Mouse (Mus musculus) Patski (cell line): ENCODE measurements at regions not wholly inside any gene's neighbourhood (a gene's known extent, or its start where the extent isn't known, plus 50 kb on each side); places are given as distances from the start of the nearest gene placed in this dataset.

Experiments
- ATAC-seq: fragments of 100-300 bp; one replicate; pipeline ENCODE4 v1.8.0; 2021
- CTCF ChIA-PET: fragments of 350-600 bp; sonication (Branson Sonifier 250); formaldehyde crosslinking; loops from one replicate; lab custom pipeline; 2022; ENCODE audit warnings: inconsistent platforms; lab: Charles Lee
- POLR2A ChIA-PET: fragments of 350-600 bp; sonication (Branson Sonifier 250); formaldehyde crosslinking; loops from one replicate; lab custom pipeline; 2022; ENCODE audit warnings: antibody characterized with exemption, inconsistent platforms; lab: Charles Lee
- DNase-seq: peaks from one replicate; pipeline ENCODE4 v3.0.0-alpha.2; 2011; ENCODE audit warnings: low read depth, low spot score
- H3K27me3 ChIP-seq: fragments of 371-371 bp; one replicate; pipeline ENCODE4 v1.5.1; 2021
- CTCF ChIP-seq: fragments of 100-300 bp; IDR thresholded peaks from one replicate; pipeline ENCODE4 v1.5.1; 2021
- in situ Hi-C: fragments of 300-500 bp; cut with MboI; formaldehyde crosslinking; loops from 3 replicates; pipeline ENCODE4 v1.11.1; 2018; ENCODE audit warnings: low pct_unique_long_range_greater_than_20kb, mixed read lengths

- H3K27me3 ChIP-seq = peaks cover 4% of the 10 kb centered on the region
- TF ChIP-seq CTCF = no peak
- ChIA-PET CTCF (no interaction called here), POLR2A (no interaction called here)
- in situ Hi-C loops = no loop called here
- ATAC-seq = no peak
- DNase-seq = no peak
Measured at GRCm38 (mm10) chr4:5206394-5207099, 413.4 kb upstream of the Impad1 start.

GRCm38 (mm10) chr4:5205328-5206208 is 412.4 kb upstream of the Impad1 start:
- no peak for DNase-seq
- in situ Hi-C loops = no loop called here
- peaks cover 4% of the 10 kb centered on the region for H3K27me3 ChIP-seq
- POLR2A ChIA-PET = no interaction called here
- no peak for TF ChIP-seq CTCF
- ATAC-seq = no peak
- CTCF ChIA-PET = no interaction called here

DNA sequence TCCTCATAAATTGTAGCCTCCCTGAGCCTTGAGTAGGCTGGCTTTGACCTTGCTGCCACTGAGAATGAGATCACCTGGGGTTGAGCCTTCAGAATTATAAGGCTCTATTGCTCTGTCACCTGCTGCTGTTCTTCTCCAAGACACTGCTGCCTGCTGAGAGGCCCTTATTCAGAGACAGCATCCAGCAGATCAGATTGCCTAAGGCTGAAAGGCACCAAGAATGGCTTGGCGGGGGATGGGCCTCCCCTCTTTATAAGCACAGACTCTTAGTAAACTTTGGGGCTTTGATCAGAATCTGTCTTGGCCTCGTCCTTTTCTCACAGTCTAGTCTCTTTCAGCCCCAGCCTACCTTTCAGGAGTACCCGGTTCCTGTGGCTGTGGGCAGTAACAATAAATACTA is 401.1 kb upstream of the Impad1 start:
- POLR2A ChIA-PET = no interaction called here
- no peak for TF ChIP-seq CTCF
- DNase-seq (no peak), ATAC-seq (no peak)
- H3K27me3 ChIP-seq = no peaks in the 10 kb centered on the region
- in situ Hi-C loops = no loop called here
- CTCF ChIA-PET = no interaction called here

DNA sequence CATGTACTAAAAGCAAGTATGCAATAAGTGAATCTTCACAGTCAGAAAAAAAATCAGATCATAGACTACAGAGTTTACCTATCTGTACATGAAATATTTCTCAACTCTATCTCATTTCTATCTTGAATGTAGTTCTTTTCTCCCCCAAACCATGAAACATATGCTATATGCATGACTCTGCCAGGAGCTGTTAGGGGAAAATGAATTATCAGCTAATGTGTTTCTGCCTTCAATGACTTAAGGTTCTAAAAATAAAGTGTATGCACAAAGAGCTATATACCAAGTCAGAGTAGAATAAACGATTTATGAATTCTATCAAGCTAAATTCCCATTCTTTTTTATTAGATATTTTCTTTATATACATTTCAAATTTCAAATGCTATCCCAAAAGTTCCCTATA is 388.4 kb upstream of the Impad1 start:
- in situ Hi-C loops = no loop called here
- DNase-seq = no peak
- no peak for ATAC-seq
- CTCF ChIA-PET = no interaction called here
- H3K27me3 ChIP-seq = no peaks in the 10 kb centered on the region
- no peak for TF ChIP-seq CTCF
- POLR2A ChIA-PET = no interaction called here

GRCm38 (mm10) chr4:5178991-5179693 is 386.0 kb upstream of the Impad1 start:
- in situ Hi-C loops = no loop called here
- no peak for TF ChIP-seq CTCF
- no peaks in the 10 kb centered on the region for H3K27me3 ChIP-seq
- ChIA-PET CTCF (no interaction called here), POLR2A (no interaction called here)
- no peak for DNase-seq
- ATAC-seq = no peak

- in situ Hi-C loops = no loop called here
- POLR2A ChIA-PET = no interaction called here
- no peaks in the 10 kb centered on the region for H3K27me3 ChIP-seq
- no peak for DNase-seq
- CTCF ChIA-PET = no interaction called here
- TF ChIP-seq CTCF = no peak
- ATAC-seq = no peak
Measured at GRCm38 (mm10) chr4:5165263-5165662, 372.1 kb upstream of the Impad1 start.

GRCm38 (mm10) chr4:5160931-5161330 is 367.8 kb upstream of the Impad1 start:
- no peaks in the 10 kb centered on the region for H3K27me3 ChIP-seq
- CTCF ChIA-PET = no interaction called here
- TF ChIP-seq CTCF = no peak
- in situ Hi-C loops = no loop called here
- ATAC-seq (peak; percentile 47), DNase-seq (peak; percentile 1)
- POLR2A ChIA-PET = no interaction called here

- H3K27me3 ChIP-seq = no peaks in the 10 kb centered on the region
- ChIA-PET CTCF (interaction anchor here (0.8 kb wide), 1 partner anchor 9 kb away, joined by 3 read pairs; no protein-coding TSS in a partner anchor), POLR2A (no interaction called here)
- no peak for TF ChIP-seq CTCF
- in situ Hi-C loops = no loop called here
- DNase-seq (peak; percentile 27), ATAC-seq (no peak)
Measured at GRCm38 (mm10) chr4:5130726-5131125, 337.6 kb upstream of the Impad1 start.

- H3K27me3 ChIP-seq = no peaks in the 10 kb centered on the region
- TF ChIP-seq CTCF = no peak
- DNase-seq (no peak), ATAC-seq (no peak)
- POLR2A ChIA-PET = no interaction called here
- CTCF ChIA-PET = no interaction called here
- in situ Hi-C loops = no loop called here
Measured at GRCm38 (mm10) chr4:5126059-5126458, 332.9 kb upstream of the Impad1 start.

DNA sequence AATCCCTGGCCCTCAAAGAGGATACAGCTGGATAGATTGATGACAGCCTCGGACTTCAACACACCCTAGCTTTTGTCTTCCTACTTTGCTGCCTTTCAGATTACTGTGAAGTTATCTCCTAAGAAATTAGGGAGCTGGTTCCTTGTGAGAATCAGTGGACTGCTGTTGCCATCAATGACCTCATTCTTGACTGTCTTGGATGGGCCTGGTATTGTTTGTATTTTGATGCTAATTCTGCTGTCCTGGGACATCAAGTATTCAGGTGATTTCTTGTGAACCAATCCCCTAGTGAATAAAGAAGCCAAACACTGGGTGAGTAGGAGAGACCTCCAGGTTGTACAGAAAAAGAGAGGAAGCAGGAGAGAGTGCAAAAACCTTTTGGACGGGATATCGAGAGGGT is 305.3 kb upstream of the Impad1 start:
- ChIA-PET POLR2A (no interaction called here), CTCF (no interaction called here)
- DNase-seq (no peak), ATAC-seq (no peak)
- TF ChIP-seq CTCF = no peak
- in situ Hi-C loops = no loop called here
- H3K27me3 ChIP-seq = no peaks in the 10 kb centered on the region

- in situ Hi-C loops = no loop called here
- no peak for DNase-seq
- ATAC-seq = no peak
- no peak for TF ChIP-seq CTCF
- H3K27me3 ChIP-seq = no peaks in the 10 kb centered on the region
- ChIA-PET CTCF (no interaction called here), POLR2A (no interaction called here)
Measured at GRCm38 (mm10) chr4:5078723-5079122, 285.6 kb upstream of the Impad1 start.
